Mouse (Mus musculus) brown adipose tissue, adult 24 weeks (tissue): ENCODE results near the gene Capzb. TPM values are rescaled to one million over a fixed set of nuclear protein-coding genes. Genes with fewer than 3 reads are reported as not detected.
A peak's percentile ranks its signal among the peaks of the same experiment; 100 is the strongest.

Experiments
- H3K27ac ChIP-seq: fragments of 200-500 bp; replicated peaks from 2 replicates; pipeline ENCODE4 v1.5.1; 2012; ENCODE audit warnings: low read depth, mild to moderate bottlenecking, low read length
- H3K4me1 ChIP-seq: fragments of 200-500 bp; 2 replicates; pipeline ENCODE4 v1.6.1; 2012; ENCODE audit warnings: low read length, mixed read lengths; ENCODE audit not compliant: control insufficient read depth, insufficient read depth, insufficient read length
- H3K4me3 ChIP-seq: fragments of 200-500 bp; 2 replicates; pipeline ENCODE4 v1.5.1; 2012; ENCODE audit warnings: low read depth, mild to moderate bottlenecking, low read length, moderate library complexity; ENCODE audit not compliant: insufficient read depth
- polyA plus RNA-seq: library from polyadenylated mRNA; stranded (reverse); fragments of >200 nt; gene quantifications from 2 replicates; pipeline ENCODE4 v1.2.4, GENCODE M21; 2012; ENCODE audit not compliant: missing spikeins, insufficient read depth, insufficient read length

Capzb gene
- polyA plus RNA-seq, 1 experiment: 166 TPM

- Histone ChIP-seq H3K4me1 (peaks cover 52% of the 10 kb centered on the region), H3K27ac (0 out of 2 replicates have a peak overlapping the region, but pooled peaks have one; percentile 20), H3K4me3 (no peak overlapping the region)
Observed at GRCm38 (mm10) chr4:139213086-139213485, 20.4 kb downstream of the Capzb start.

- Histone ChIP-seq H3K4me3 (no peak overlapping the region), H3K4me1 (peaks cover 44% of the 10 kb centered on the region), H3K27ac (0 out of 2 replicates have a peak overlapping the region, but pooled peaks have one; percentile 31)
Observed at GRCm38 (mm10) chr4:139213935-139214371, 21.3 kb downstream of the Capzb start.

- H3K27ac ChIP-seq: no peak overlapping the region
- H3K4me3 ChIP-seq: no peak overlapping the region
- H3K4me1 ChIP-seq: peaks cover 41% of the 10 kb centered on the region
Observed at GRCm38 (mm10) chr4:139216566-139216965, 23.9 kb downstream of the Capzb start.

DNA sequence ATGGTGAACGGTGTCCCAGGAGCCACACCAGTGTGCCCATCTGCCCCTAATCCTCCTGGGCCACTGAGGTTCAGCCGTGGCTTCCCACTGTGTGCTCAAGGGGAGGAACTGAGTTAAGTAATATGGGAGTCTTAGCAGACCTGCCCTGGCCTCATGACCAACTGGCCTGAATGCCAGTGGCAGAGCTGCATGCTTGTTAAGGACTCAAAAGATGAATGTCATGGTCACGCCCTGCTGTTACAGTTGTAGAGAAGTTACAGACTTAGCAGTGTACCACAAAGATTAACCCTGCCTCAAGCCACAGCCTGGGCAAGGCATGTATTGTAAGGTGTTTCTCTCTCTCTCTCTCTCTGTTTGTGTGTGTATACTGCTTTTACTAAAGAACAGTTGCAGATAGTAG is 25.8 kb downstream of the Capzb start:
- Histone ChIP-seq H3K4me1 (peaks cover 41% of the 10 kb centered on the region), H3K4me3 (no peak overlapping the region), H3K27ac (no peak overlapping the region)

DNA sequence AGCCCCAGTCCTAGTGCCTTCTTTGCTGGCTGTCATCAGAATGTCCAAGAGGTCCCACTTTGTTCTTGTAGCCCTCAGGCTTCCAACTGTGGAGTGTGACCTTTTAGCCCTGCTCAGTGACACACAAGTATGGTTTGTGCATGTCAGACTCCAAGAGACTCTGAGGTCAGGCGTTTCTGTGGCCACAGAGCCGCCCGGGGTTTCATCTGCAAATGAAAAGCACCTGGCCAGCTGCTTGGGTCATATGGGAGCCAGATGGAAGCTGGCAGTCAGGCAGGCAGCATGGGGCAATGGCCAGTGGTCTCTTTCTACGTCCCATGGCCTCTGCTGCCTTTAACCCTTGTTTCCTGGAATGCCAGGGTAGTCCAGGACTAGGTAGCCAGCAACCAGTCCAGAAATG is 27.0 kb downstream of the Capzb start:
- peaks cover 38% of the 10 kb centered on the region for H3K4me1 ChIP-seq
- no peak overlapping the region for H3K4me3 ChIP-seq
- H3K27ac ChIP-seq: no peak overlapping the region

DNA sequence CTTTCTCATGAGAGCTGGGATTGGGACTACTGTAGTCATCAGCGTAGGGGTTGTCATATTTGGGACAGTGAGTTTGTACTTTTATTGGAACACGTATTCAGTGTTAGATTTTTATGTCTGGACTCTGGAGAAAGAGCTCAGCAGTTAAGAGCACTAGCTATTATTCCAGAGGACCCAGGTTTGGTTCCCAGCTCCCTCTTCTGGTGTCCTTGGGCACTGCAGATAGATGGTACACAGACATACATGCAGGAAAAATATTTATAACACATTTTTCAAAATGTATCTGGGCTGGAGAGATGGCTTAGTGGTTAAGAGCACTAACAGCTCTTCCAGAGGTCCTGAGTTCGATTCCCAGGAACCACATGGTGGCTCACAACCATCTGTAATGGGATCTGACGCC is 28.3 kb downstream of the Capzb start:
- no peak overlapping the region for H3K4me3 ChIP-seq
- H3K27ac ChIP-seq: no peak overlapping the region
- H3K4me1 ChIP-seq: peaks cover 38% of the 10 kb centered on the region

GRCm38 (mm10) chr4:139221837-139222236 is 29.1 kb downstream of the Capzb start:
- H3K4me1 ChIP-seq: peaks cover 39% of the 10 kb centered on the region
- H3K4me3 ChIP-seq: no peak overlapping the region
- no peak overlapping the region for H3K27ac ChIP-seq

- no peak overlapping the region for H3K4me3 ChIP-seq
- no peak overlapping the region for H3K27ac ChIP-seq
- H3K4me1 ChIP-seq: peaks cover 46% of the 10 kb centered on the region
Observed at GRCm38 (mm10) chr4:139225115-139225514, 32.4 kb downstream of the Capzb start.

DNA sequence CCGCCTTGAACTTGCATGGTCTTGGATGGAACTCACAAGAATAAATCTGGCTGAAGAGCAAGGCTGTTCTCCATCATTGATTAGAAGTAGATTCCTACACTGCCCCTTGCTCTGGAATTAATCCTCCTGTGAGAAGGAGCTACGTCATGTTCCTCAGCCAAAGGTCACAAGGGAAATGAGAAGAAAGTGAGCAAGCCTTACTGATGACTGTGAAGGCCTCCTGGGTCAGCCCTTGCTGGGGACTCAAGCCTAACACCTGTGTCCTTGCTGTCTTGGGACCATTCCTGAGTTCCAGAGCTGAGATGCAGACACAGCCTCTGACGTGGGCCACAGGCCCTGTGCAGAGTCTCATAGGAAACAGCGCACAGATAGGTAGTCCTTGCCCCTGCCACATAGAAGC is 33.2 kb downstream of the Capzb start:
- H3K27ac ChIP-seq: 0 out of 2 replicates have a peak overlapping the region, but pooled peaks have one; percentile 24
- no peak overlapping the region for H3K4me3 ChIP-seq
- peaks cover 52% of the 10 kb centered on the region for H3K4me1 ChIP-seq

- Histone ChIP-seq H3K4me3 (no peak overlapping the region), H3K27ac (0 out of 2 replicates have a peak overlapping the region, but pooled peaks have one; percentile 28), H3K4me1 (peaks cover 52% of the 10 kb centered on the region)
Observed at GRCm38 (mm10) chr4:139226504-139227216, 34.0 kb downstream of the Capzb start.

DNA sequence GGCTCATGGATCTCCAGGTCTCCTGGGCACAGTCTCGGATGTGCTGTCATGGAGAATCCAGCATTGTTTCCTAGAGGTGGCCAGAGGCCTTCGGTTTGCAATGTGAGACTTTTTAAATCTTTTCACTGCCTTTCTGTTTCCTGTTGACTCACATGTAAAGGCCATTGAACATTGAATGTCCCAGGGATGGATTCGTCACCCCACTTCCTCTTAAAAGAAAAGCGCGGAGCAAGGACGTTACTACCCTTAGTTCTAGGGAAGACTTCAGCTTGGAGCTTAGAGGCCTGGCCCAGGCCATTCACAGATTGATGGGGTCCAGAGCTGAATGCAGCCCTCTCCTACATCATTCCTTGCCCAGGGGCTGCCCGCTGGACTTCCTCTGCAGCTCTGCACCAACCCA is 35.2 kb downstream of the Capzb start:
- H3K4me1 ChIP-seq: peaks cover 59% of the 10 kb centered on the region
- H3K4me3 ChIP-seq: no peak overlapping the region
- H3K27ac ChIP-seq: peak overlapping the region; percentile 45

- no peak overlapping the region for H3K27ac ChIP-seq
- H3K4me1 ChIP-seq: peaks cover 56% of the 10 kb centered on the region
- H3K4me3 ChIP-seq: no peak overlapping the region
Observed at GRCm38 (mm10) chr4:139229271-139229670, 36.6 kb downstream of the Capzb start.

DNA sequence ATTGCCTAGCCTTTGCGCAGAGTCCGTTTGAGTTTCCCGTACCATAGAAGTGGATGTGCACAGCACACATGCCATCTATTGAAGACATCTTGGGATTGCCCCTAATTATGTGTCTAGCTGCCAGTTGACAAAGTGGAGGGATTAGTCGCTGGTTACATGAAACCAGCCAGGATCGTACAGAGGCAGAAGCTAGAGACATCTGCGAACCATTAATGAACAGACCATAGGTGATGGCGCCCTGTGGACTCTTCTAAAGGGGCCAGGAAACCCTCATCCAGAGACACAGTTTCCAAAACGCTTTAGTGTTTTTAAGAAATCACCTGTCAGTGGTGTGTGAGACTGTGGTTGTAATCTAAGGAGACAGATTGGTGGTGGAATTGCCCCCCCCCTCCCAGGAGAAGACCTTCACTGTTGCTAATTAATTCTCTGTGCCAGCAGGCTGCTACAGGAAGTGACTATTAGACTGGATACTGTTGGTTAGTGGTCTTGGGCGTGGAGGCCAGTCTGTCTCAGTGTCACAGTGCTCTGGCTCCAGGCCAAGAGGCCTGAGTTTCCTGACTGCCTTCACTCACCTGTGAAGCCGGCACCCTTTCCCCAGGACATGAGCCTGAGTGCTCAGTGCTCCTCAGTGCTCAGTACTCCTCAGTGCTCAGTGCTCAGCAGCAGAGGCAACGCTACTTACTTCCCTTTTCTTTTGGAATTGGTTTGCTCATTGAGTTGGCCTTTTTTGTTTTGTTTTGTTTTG is 37.8 kb downstream of the Capzb start:
- H3K4me1 ChIP-seq: peaks cover 51% of the 10 kb centered on the region

DNA sequence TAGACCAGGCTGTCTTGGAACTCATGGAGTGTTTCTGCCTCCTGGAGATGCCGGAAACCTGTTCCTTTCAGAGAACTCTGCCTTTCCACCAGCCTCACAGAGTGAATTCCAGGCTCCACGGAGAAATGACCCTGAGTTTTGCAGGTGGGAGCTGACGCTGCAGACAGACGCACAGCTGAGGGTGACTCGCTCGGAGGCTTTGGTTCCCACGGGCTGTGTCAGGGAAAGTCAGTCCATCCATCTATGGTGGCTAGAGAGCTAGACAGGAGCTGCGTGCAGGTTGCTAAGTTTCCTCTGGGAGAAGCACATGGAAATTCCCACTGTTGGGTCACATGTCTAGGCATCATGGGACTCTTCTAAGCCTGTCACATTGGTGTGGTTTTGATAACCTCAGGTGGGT is 38.5 kb downstream of the Capzb start:
- peaks cover 45% of the 10 kb centered on the region for H3K4me1 ChIP-seq
- no peak overlapping the region for H3K4me3 ChIP-seq
- H3K27ac ChIP-seq: 0 out of 2 replicates have a peak overlapping the region, but pooled peaks have one; percentile 7

More for the DNA sequence above, 37.8 kb downstream of the Capzb start:
- H3K4me3 ChIP-seq: no peak overlapping the region
- H3K27ac ChIP-seq: 0 out of 2 replicates have a peak overlapping the region, but pooled peaks have one; percentile 13

DNA sequence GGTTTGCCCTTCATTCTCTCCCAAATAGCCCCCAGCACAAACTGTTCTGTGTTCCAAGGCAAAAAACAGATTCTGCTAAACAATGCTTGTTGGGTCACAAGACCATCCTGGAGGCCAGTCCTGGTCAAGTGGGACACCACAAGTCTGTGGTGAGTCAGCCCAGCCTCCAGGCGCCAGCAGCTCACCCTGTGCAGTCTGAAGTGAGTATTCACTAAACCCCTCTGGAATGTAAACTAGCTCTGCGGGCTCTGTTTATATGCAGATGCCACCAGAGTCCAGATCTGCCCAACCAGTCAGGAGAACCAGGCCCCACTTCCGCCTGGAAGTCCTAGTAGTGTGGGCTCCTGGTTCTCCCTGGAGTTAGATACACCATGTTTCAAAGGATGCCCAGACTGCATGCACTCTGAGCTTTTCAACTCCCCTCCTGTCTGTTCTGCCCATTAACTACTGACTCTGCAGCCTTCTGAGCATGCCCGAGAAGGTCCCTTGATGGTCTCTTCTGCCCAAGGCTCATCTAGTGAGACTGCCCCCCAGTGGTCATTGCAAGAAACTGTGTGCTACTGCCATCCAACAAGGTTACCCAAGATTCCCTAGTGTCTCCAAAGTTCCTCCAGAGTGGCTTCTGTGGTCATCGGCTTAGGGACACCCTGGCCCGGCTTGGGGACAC is 39.9 kb downstream of the Capzb start:
- Histone ChIP-seq H3K4me1 (peaks cover 34% of the 10 kb centered on the region), H3K4me3 (no peak overlapping the region)

More for the DNA sequence above, 39.9 kb downstream of the Capzb start:
- peak overlapping the region; percentile 41 for H3K27ac ChIP-seq
